Mouse (Mus musculus) embryonic fibroblast, embryonic 13.5 days (primary cell): Measurements from ENCODE around the gene Trip12.

ENCODE experiments used
- CTCF ChIP-seq: IDR thresholded peaks from 2 replicates; pipeline ENCODE4 v1.5.1; 2011; ENCODE audit warnings: mild to moderate bottlenecking, control low read depth, low read length, moderate library complexity, borderline replicate concordance; ENCODE audit not compliant: insufficient read depth
- POLR2A ChIP-seq: IDR thresholded peaks from 2 replicates; pipeline ENCODE4 v1.6.1; 2011; ENCODE audit warnings: low read depth, mild to moderate bottlenecking, control low read depth, low read length, moderate library complexity

GRCm38 (mm10) chr1:84737097-84737496, 103.2 kb downstream of the Trip12 start:
- TF ChIP-seq CTCF, result no peak
- TF ChIP-seq POLR2A, result no peak
